Mouse (Mus musculus) ovary, adult 18-20 months (tissue): ENCODE measurements around the gene Rtp1.

ENCODE experiments used
- DNase-seq: peaks from one replicate; pipeline ENCODE4 v3.0.0; 2022; ENCODE audit warnings: low spot score, mixed read lengths

Gene Rtp1

DNA sequence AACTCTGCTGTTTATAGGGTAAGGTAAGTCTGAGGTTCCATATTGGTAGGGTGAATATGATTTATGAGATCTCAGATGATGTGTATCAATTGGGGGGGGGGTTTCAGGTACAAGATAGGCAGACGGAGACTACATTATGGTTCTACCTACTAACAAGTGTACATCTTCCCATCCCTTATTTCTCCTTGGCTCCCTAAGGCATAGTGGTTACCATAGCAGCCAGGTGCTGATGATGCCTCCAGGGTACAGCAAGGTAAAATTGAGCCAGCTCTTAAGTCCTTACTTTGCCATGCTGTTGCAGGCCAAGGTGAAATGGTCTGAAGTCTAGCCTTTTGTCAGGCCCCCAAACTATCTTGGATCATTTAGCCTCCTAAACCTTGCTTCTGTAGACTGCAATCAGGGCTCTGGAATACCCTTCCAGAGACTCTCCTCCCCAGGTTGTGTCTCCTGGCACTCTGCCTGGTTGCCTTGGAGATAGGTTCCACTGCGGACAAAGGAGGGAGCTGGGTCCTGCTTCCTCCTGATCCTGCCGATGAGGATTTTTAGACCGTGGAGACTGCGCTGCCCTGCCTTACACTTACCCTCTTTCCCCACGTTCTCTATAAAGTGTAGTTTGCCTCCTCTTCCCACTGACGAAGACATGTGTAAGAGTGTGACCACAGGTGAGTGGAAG is at the start of gene Rtp1:
Gene Rtp1, plus strand, starts transcription at position 487 of the 673 bp plus-strand sequence.
- no peak for DNase-seq

DNA sequence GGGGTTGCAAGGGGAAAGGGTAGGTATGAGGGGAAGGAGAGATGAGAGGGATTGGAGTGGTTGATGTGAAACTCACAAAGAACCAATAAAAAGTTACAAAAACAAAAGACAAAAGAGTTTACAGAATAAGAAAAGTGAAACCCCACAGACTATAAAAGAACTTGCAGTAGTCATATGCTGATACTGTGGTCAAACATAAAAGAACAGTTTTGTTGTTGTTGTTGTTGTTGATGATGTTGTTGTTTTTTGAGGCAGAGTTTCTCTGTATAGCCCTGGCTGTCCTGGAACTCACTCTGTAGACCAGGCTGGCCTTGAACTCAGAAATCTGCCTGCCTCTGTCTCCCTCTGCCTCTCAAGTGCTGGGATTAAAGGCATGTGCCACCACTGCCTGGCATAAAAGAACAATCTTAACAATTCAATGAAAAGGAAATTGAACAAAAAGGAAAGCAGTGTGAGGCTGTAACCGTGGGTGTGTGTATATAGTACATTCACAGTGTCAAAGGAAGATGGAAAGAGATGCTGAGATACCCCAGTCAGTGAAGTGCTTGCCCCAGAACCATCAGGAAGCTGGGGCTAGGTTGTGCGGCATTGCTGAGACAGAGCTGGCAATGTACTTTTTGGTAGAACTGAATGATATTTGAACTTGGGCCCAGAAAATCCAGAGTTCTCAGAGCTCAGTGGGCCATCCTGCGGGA is 49.2 kb upstream of the Rtp1 start:
- no peak for DNase-seq

GRCm38 (mm10) chr16:23384304-23384703 is 44.6 kb upstream of the Rtp1 start:
- DNase-seq, result no peak

GRCm38 (mm10) chr16:23397931-23398330 is 31.0 kb upstream of the Rtp1 start:
- no peak for DNase-seq

- peak; percentile 37 for DNase-seq
Observed at GRCm38 (mm10) chr16:23401463-23401862, 27.5 kb upstream of the Rtp1 start.

GRCm38 (mm10) chr16:23401959-23402358 is 27.0 kb upstream of the Rtp1 start:
- DNase-seq, result no peak

- DNase-seq, result peak; percentile 38
Observed at GRCm38 (mm10) chr16:23403008-23403755, 25.8 kb upstream of the Rtp1 start.

DNA sequence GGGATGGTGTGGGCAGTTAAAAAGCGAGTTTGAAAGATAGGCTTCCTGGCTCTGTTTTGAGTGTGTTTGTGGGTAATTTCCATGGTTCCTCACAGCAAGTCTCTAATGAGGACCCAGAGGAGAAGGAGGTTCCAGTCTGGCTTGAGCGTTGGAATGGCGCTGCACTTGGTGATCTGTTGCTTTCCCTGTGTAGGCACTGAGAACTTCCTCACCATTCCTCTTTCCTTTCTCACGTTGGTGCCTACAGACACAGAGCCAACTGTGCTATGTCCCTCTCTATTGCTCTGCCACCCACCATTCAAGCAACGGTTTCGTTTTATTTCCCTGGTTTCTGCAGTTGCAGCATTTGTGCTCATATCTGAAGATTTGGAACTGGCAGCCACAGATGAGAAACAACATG is 16.0 kb upstream of the Rtp1 start:
- DNase-seq, result no peak

- DNase-seq, result no peak
Observed at GRCm38 (mm10) chr16:23416261-23416656, 12.7 kb upstream of the Rtp1 start.

- no peak for DNase-seq
Observed at GRCm38 (mm10) chr16:23416657-23417293, 12.2 kb upstream of the Rtp1 start.

DNA sequence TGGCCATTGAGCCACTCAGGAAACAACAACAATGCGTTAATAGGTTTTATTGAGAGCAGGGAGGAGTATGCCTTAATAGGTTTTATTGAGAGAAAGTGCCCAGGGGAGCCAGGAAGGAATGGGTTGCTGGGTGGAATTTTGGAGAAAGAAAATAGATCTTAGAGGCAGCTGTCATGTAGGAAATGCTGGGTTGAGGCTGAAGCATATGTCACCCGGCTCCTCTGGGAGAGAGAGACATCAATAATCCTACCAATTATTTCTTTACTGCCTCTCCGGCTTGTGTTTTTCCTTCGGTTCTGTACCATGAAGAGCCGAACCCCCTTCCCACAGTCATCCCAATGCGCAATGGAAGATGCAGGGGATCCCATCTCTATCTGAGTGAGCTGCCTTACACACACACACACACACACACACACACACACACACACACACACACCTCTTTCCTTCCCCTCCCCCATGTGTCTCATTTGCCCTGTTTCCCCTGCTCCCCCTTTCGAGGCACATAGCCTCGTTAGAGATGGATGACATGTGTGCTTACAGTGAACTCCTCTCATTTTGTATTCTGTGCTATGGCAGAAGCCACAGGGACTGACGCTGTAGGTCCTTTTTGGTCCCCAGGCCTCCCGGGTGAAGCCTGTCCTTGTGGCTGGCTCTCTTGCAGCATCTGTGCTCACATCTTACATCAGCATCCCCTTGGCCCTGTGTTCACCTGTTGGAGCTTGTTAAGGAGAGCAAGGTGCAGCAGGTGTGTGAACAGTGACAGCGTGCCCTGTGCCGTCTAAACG is 11.3 kb upstream of the Rtp1 start:
- no peak for DNase-seq

DNA sequence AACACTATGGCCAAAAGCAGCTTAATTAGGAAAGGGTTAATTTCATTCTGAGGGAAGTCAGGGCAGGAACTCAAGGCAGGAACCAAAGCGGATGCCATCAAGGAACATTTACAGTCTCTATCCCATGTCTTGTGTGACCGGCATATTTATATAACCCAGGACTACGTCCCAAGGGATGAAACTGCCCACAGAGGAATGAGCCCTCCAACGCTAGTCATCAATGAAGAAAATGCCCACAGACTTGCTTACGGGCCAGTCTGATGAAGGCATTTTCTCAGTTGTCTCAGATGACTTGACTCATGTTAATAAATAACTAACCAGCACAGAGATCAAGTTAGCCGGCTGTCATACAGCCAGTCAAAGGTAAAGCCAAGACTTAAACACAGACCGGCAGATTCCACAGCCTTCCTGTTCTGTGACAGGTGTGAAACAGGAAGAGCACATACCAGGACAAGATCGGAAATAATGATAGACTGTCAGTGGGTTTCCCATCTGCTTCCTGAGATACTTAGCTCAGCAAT is 9.3 kb upstream of the Rtp1 start:
- no peak for DNase-seq

DNA sequence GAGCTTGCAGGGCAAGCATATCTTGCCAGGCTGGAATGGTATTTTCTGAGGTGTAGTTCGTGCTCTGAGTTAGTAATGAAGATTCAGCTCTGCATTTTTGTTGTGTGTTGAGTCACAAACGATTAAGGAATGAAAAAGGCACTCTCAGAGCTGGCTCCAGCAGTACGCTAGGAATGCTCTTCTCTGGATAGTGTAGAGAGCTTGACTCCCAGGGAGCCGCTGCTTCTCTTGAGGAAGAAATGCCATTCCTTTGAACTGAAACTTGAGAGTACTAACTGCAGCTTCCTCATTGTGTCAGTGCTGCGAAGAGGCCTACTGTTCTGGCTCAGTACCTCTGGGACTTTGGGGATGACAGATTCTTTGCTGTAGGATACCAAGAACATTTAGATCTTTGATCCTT is 5.1 kb upstream of the Rtp1 start:
- DNase-seq, result no peak

DNA sequence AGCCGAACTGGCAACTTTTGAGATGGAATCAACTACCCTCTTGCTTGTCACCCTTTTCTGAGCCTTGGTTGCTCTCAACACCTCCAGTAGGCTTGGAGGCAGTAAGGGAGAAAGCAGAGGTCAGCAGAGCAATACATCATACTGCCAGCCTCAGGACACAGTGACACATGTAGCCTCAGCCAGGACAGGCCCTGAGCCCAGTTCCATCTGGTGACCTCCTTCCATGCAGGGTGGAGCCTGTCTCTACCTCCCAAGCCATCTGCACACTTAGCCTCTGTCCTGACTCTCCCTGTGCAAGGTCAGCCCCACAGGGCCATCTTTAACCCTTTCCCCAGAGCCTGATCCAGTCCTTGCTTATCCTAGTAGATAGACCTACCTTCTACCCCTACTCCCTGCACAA is 1.2 kb upstream of the Rtp1 start:
- DNase-seq, result no peak

- no peak for DNase-seq
Observed at GRCm38 (mm10) chr16:23429991-23430390, 1.1 kb downstream of the Rtp1 start.

- DNase-seq, result no peak
Observed at GRCm38 (mm10) chr16:23437404-23438166, 8.7 kb downstream of the Rtp1 start.

- DNase-seq, result no peak
Observed at GRCm38 (mm10) chr16:23444231-23444630, 15.3 kb downstream of the Rtp1 start.

DNA sequence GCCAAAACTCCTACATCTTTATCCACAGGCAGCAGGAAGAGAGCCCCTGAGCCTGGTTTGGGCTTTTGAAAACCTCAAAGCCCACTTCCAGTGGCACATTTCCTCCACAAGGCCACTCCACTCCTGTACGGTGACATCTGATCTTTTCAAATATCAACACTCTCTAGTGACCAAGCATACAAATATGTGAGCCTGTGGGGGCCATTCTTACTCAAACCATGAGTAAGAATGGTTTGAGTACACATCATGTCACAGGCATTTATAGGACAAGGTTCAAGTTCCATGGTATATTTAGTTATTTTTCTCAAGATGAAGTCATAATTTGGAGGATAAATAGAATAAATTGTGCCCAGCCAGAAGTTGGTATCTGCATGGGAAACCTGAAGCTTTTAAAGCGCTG is 21.0 kb downstream of the Rtp1 start:
- DNase-seq, result no peak

GRCm38 (mm10) chr16:23450816-23451215 is 21.9 kb downstream of the Rtp1 start:
- DNase-seq, result no peak

DNA sequence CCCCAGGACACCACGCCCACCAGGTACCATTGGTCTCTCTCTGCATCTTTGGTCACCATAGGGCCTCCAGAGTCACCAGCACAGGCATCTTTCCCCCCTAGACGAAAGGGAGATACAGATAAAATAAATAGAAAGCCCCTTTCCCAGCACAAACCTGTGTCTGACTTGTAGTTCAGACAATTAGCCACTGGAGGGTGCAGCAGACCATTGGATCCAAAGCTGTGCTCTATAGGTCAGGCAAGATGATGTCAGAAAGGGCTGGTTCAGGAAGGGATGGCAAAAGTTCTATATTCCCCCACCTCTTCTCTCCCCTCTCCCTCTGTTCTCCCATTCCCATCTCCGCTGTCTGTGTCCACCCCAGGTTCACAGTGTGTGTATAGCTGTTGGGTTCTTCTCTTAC is 23.5 kb downstream of the Rtp1 start:
- no peak for DNase-seq

GRCm38 (mm10) chr16:23454376-23454775 is 25.4 kb downstream of the Rtp1 start:
- no peak for DNase-seq
